Mouse (Mus musculus) liver, embryonic 13.5 days (tissue): ENCODE measurements around the gene Chd6. TPM values are rescaled to one million over a fixed set of nuclear protein-coding genes. Genes with fewer than 3 reads are reported as not detected.
"Not testable (repeated sequence)": the region's sequence is repeated elsewhere in the genome, so short reads cannot be mapped to it uniquely, and the experiment has no call there.

ENCODE experiments used
- ATAC-seq: fragments of 200-750 bp; cut with Nextera tagmentation; 2 replicates; pipeline ENCODE4 v1.8.0; 2017; ENCODE audit warnings: low read depth, mild to moderate bottlenecking, moderate number of reproducible peaks, moderate library complexity
- DNase-seq: peaks from one replicate; pipeline ENCODE4 v3.0.0; 2022
- H3K27ac ChIP-seq: fragments of 300-500 bp; sonication (generic); 2 replicates; pipeline ENCODE4 v1.5.1; 2015; ENCODE audit warnings: moderate library complexity, mild to moderate bottlenecking, inconsistent platforms
- H3K27me3 ChIP-seq: fragments of 300-500 bp; sonication (generic); 2 replicates; pipeline ENCODE4 v1.6.1; 2015; ENCODE audit warnings: mild to moderate bottlenecking, inconsistent platforms
- H3K36me3 ChIP-seq: fragments of 300-500 bp; sonication (generic); 2 replicates; pipeline ENCODE4 v1.6.1; 2015; ENCODE audit warnings: mild to moderate bottlenecking, inconsistent platforms
- H3K4me1 ChIP-seq: fragments of 300-500 bp; sonication (generic); replicated peaks from 2 replicates; pipeline ENCODE4 v1.6.1; 2015; ENCODE audit warnings: inconsistent platforms
- H3K4me2 ChIP-seq: fragments of 300-500 bp; sonication (generic); 2 replicates; pipeline ENCODE4 v1.6.1; 2015; ENCODE audit warnings: inconsistent platforms, mild to moderate bottlenecking, moderate library complexity
- H3K4me3 ChIP-seq: fragments of 300-500 bp; sonication (generic); replicated peaks from 2 replicates; pipeline ENCODE4 v1.5.1; 2015; ENCODE audit warnings: mild to moderate bottlenecking, inconsistent platforms
- H3K9ac ChIP-seq: fragments of 300-500 bp; sonication (generic); 2 replicates; pipeline ENCODE4 v1.6.1; 2015; ENCODE audit warnings: mild to moderate bottlenecking, inconsistent platforms
- H3K9me3 ChIP-seq: fragments of 300-500 bp; sonication (generic); replicated peaks from 2 replicates; pipeline ENCODE4 v1.6.1; 2016; ENCODE audit warnings: inconsistent platforms
- WGBS: fragments of 180-500 bp; shearing (Covaris S2); methylation state at CpG from one replicate; pipeline ENCODE4 v1.1.7; 2015; ENCODE audit not compliant: insufficient replicate concordance; 5-methylcytosine and 5-hydroxymethylcytosine counted together
- polyA plus RNA-seq: library from polyadenylated mRNA; unstranded; fragments of >200 nt; fragmentation: Nextera tagmentation; extraction: Ambion mirVana; gene quantifications from 2 replicates; pipeline ENCODE4 v1.2.1, GENCODE M21; 2015

Chd6 gene
- polyA plus RNA-seq, 1 experiment from 2014 or later = 4.5 TPM

DNA sequence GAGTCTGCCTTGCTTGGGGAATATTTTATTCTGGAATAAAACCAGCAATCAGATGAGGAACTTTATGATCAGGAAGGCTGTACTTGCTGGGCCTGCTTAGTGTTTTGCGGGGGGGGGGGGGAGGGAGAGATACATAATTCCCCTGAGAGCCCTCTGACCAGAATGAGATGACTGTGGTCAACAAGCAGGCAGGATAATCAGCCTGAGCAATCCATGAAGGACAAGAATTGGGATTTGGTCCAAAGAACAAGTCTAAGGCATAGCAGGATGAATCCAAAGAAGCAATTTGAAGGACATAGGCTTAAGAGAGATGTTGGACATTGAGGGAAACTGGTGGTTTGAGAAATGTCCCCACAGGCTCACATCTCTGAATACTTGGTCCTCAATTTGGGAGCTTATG lies 130.2 kb downstream of the Chd6 start:
- H3K4me2 ChIP-seq = no peak overlapping the region
- no peak overlapping the region for H3K9ac ChIP-seq
- ATAC-seq = no peak
- H3K4me1 ChIP-seq = no peaks in the 10 kb centered on the region
- no peaks in the 10 kb centered on the region for H3K27me3 ChIP-seq
- H3K36me3 ChIP-seq = peaks cover 43% of the 10 kb centered on the region
- H3K4me3 ChIP-seq = no peak overlapping the region
- no peak overlapping the region for H3K27ac ChIP-seq
- DNase-seq = no peak
- H3K9me3 ChIP-seq = no peaks in the 10 kb centered on the region
- WGBS = 100% methylated on average over 1 of the region's 1 CpGs

GRCm38 (mm10) chr2:160977248-160977647 lies 131.6 kb downstream of the Chd6 start:
- no peak for DNase-seq
- WGBS = 74% methylated on average over 1 of the region's 1 CpGs
- H3K9ac ChIP-seq = no peak overlapping the region
- no peaks in the 10 kb centered on the region for H3K4me1 ChIP-seq
- H3K36me3 ChIP-seq = peaks cover 35% of the 10 kb centered on the region
- no peaks in the 10 kb centered on the region for H3K27me3 ChIP-seq
- no peak overlapping the region for H3K4me2 ChIP-seq
- H3K4me3 ChIP-seq = no peak overlapping the region
- ATAC-seq = no peak
- no peaks in the 10 kb centered on the region for H3K9me3 ChIP-seq
- no peak overlapping the region for H3K27ac ChIP-seq

GRCm38 (mm10) chr2:160973648-160974215 lies 135.1 kb downstream of the Chd6 start:
- H3K4me1 ChIP-seq = no peaks in the 10 kb centered on the region
- no peaks in the 10 kb centered on the region for H3K9me3 ChIP-seq
- DNase-seq = no peak
- WGBS = 71% methylated on average over 5 of the region's 5 CpGs
- peaks cover 20% of the 10 kb centered on the region for H3K36me3 ChIP-seq
- ATAC-seq = no peak
- no peak overlapping the region for H3K4me2 ChIP-seq
- no peak overlapping the region for H3K4me3 ChIP-seq
- H3K9ac ChIP-seq = no peak overlapping the region
- no peak overlapping the region for H3K27ac ChIP-seq
- H3K27me3 ChIP-seq = no peaks in the 10 kb centered on the region

- WGBS = 84% methylated on average over 7 of the region's 7 CpGs
- no peak overlapping the region for H3K27ac ChIP-seq
- no peaks in the 10 kb centered on the region for H3K4me1 ChIP-seq
- H3K4me3 ChIP-seq = no peak overlapping the region
- no peaks in the 10 kb centered on the region for H3K27me3 ChIP-seq
- no peak for DNase-seq
- H3K9me3 ChIP-seq = no peaks in the 10 kb centered on the region
- no peak overlapping the region for H3K9ac ChIP-seq
- no peak for ATAC-seq
- no peak overlapping the region for H3K4me2 ChIP-seq
- H3K36me3 ChIP-seq = peaks cover 31% of the 10 kb centered on the region
Measured at GRCm38 (mm10) chr2:160972103-160972792, 136.6 kb downstream of the Chd6 start.

- Histone ChIP-seq H3K27ac (no peak overlapping the region), H3K9me3 (no peaks in the 10 kb centered on the region), H3K27me3 (no peaks in the 10 kb centered on the region), H3K4me1 (no peaks in the 10 kb centered on the region), H3K36me3 (peaks cover 43% of the 10 kb centered on the region), H3K9ac (no peak overlapping the region), H3K4me2 (no peak overlapping the region), H3K4me3 (no peak overlapping the region)
- DNase-seq = no peak
- no peak for ATAC-seq
- 61% methylated on average over 1 of the region's 1 CpGs for WGBS
Measured at GRCm38 (mm10) chr2:160962149-160962548, 146.7 kb downstream of the Chd6 start.

- Histone ChIP-seq H3K27me3 (no peaks in the 10 kb centered on the region), H3K4me1 (no peaks in the 10 kb centered on the region), H3K27ac (no peak overlapping the region), H3K9ac (no peak overlapping the region), H3K9me3 (no peaks in the 10 kb centered on the region), H3K4me2 (no peak overlapping the region), H3K36me3 (peaks cover 42% of the 10 kb centered on the region), H3K4me3 (no peak overlapping the region)
- 58% methylated on average over 6 of the region's 6 CpGs for WGBS
- ATAC-seq = no peak
- DNase-seq = no peak
Measured at GRCm38 (mm10) chr2:160960956-160961646, 147.8 kb downstream of the Chd6 start.

GRCm38 (mm10) chr2:160959901-160960300 lies 149.0 kb downstream of the Chd6 start:
- Histone ChIP-seq H3K36me3 (peaks cover 42% of the 10 kb centered on the region), H3K27ac (no peak overlapping the region)
- no peak for ATAC-seq

DNA sequence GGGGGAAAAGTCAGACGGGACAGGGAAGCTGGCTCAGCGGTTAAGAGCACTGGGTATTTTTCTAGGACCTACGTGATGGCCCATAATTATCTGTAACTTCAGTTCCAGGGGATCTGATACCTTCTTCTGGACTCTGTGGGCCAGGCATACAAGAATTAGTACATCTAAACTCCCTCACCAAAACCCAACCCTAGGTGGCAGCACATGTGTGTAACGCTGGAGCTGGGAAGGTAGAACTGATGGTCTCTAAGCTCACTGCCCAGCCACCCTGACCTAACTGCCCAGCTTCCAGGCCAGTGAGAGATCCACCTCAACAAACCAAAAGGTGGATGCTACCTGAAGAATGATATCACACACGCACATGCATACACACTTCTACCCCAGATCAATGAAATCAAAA lies 150.1 kb downstream of the Chd6 start:
- Histone ChIP-seq H3K27me3 (no peaks in the 10 kb centered on the region), H3K4me2 (no peak overlapping the region), H3K4me1 (no peaks in the 10 kb centered on the region), H3K9me3 (no peaks in the 10 kb centered on the region), H3K36me3 (peaks cover 40% of the 10 kb centered on the region), H3K9ac (no peak overlapping the region), H3K27ac (no peak overlapping the region), H3K4me3 (no peak overlapping the region)
- ATAC-seq = no peak
- no peak for DNase-seq
- WGBS = 76% methylated on average over 5 of the region's 5 CpGs

More at GRCm38 (mm10) chr2:160959901-160960300, 149.0 kb downstream of the Chd6 start:
- no peak for DNase-seq
- Histone ChIP-seq H3K27me3 (no peaks in the 10 kb centered on the region), H3K4me3 (no peak overlapping the region), H3K4me2 (no peak overlapping the region), H3K4me1 (no peaks in the 10 kb centered on the region), H3K9ac (no peak overlapping the region), H3K9me3 (no peaks in the 10 kb centered on the region)
- 73% methylated on average over 5 of the region's 5 CpGs for WGBS

DNA sequence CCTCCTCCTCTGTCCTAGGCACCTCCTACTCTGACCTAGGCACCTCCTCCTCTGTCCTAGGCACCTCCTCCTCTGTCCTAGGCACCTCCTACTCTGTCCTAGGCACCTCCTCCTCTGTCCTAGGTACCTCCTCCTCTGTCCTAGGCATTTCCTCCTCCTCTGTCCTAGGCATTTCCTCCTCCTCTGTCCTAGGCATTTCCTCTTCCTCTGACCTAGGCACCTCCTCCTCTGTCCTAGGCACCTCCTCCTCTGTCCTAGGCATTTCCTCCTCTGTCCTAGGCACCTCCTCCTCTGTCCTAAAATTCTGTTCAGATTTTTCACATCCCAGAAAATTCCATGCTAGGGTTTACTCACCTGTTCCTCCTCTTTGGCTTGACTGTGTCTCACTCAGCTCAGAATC lies 151.1 kb downstream of the Chd6 start:
- not testable (repeated sequence) for DNase-seq, H3K9me3 ChIP-seq, H3K4me1 ChIP-seq, H3K27ac ChIP-seq, H3K4me2 ChIP-seq, H3K4me3 ChIP-seq, ATAC-seq, H3K27me3 ChIP-seq, H3K9ac ChIP-seq
- peaks cover 44% of the 10 kb centered on the region for H3K36me3 ChIP-seq

GRCm38 (mm10) chr2:160957307-160957706 lies 151.6 kb downstream of the Chd6 start:
- peaks cover 46% of the 10 kb centered on the region for H3K36me3 ChIP-seq
- H3K9me3 ChIP-seq, H3K27ac ChIP-seq, DNase-seq, ATAC-seq, H3K9ac ChIP-seq, H3K4me2 ChIP-seq, H3K4me3 ChIP-seq, H3K27me3 ChIP-seq, H3K4me1 ChIP-seq: not testable (repeated sequence)

- no peaks in the 10 kb centered on the region for H3K4me1 ChIP-seq
- no peaks in the 10 kb centered on the region for H3K9me3 ChIP-seq
- WGBS = 70% methylated on average over 7 of the region's 7 CpGs
- no peak overlapping the region for H3K4me2 ChIP-seq
- ATAC-seq = no peak
- no peaks in the 10 kb centered on the region for H3K27me3 ChIP-seq
- H3K4me3 ChIP-seq = no peak overlapping the region
- H3K36me3 ChIP-seq = peaks cover 45% of the 10 kb centered on the region
- H3K27ac ChIP-seq = no peak overlapping the region
- H3K9ac ChIP-seq = no peak overlapping the region
- DNase-seq = no peak
Measured at GRCm38 (mm10) chr2:160955331-160955730, 153.5 kb downstream of the Chd6 start.

- Histone ChIP-seq H3K4me3 (no peak overlapping the region), H3K27ac (no peak overlapping the region), H3K27me3 (no peaks in the 10 kb centered on the region), H3K36me3 (peaks cover 48% of the 10 kb centered on the region), H3K4me1 (no peaks in the 10 kb centered on the region), H3K9ac (no peak overlapping the region), H3K9me3 (no peaks in the 10 kb centered on the region), H3K4me2 (no peak overlapping the region)
- 80% methylated on average over 3 of the region's 3 CpGs for WGBS
- DNase-seq (no peak), ATAC-seq (no peak)
Measured at GRCm38 (mm10) chr2:160954541-160954940, 154.3 kb downstream of the Chd6 start.
